Mouse (Mus musculus) embryonic facial prominence, embryonic 14.5 days (tissue): ENCODE measurements around the gene Clic3. TPM values are rescaled to one million over a fixed set of nuclear protein-coding genes. Genes with fewer than 3 reads are reported as not detected.

Experiments used
- ATAC-seq: fragments of 200-750 bp; cut with Nextera tagmentation; 2 replicates; pipeline ENCODE4 v1.8.0; 2017; ENCODE audit warnings: low read depth, moderate number of reproducible peaks, moderate TSS enrichment
- DNase-seq: peaks from one replicate; pipeline ENCODE4 v3.0.0-alpha.2; 2015; ENCODE audit warnings: low spot score
- H3K27ac ChIP-seq: fragments of 300-500 bp; sonication (generic); replicated peaks from 2 replicates; pipeline ENCODE4 v1.5.1; 2014; ENCODE audit warnings: low read depth, mild to moderate bottlenecking, low read length, moderate library complexity
- H3K27me3 ChIP-seq: fragments of 300-500 bp; sonication (generic); replicated peaks from 2 replicates; pipeline ENCODE4 v1.6.1; 2014; ENCODE audit warnings: low read length; ENCODE audit not compliant: control insufficient read depth, insufficient read depth
- H3K36me3 ChIP-seq: fragments of 300-500 bp; sonication (generic); 2 replicates; pipeline ENCODE4 v1.6.1; 2014; ENCODE audit warnings: low read length, mixed read lengths; ENCODE audit not compliant: control insufficient read depth, insufficient read depth
- H3K4me1 ChIP-seq: fragments of 300-500 bp; sonication (generic); 2 replicates; pipeline ENCODE4 v1.6.1; 2014; ENCODE audit warnings: antibody characterized with exemption, low read length; ENCODE audit not compliant: control insufficient read depth, insufficient read depth
- H3K4me2 ChIP-seq: fragments of 300-500 bp; sonication (generic); 2 replicates; pipeline ENCODE4 v1.6.1; 2014; ENCODE audit warnings: low read depth, mild to moderate bottlenecking, low read length, moderate library complexity, mixed read lengths
- H3K4me3 ChIP-seq: fragments of 300-500 bp; sonication (generic); 2 replicates; pipeline ENCODE4 v1.5.1; 2014; ENCODE audit warnings: low read depth, mild to moderate bottlenecking, low read length
- H3K9ac ChIP-seq: fragments of 300-500 bp; sonication (generic); 2 replicates; pipeline ENCODE4 v1.6.1; 2014; ENCODE audit warnings: low read depth, mild to moderate bottlenecking, low read length, moderate library complexity, mixed read lengths
- H3K9me3 ChIP-seq: fragments of 300-500 bp; sonication (generic); 2 replicates; pipeline ENCODE4 v1.6.1; 2016; ENCODE audit warnings: low read length; ENCODE audit not compliant: control insufficient read depth
- WGBS: fragments of 180-500 bp; shearing (Covaris S2); extraction: QIAGEN DNeasy Blood & Tissue Kit; methylation state at CpG from one replicate; pipeline ENCODE4 v1.1.7; 2014; 5-methylcytosine and 5-hydroxymethylcytosine counted together
- polyA plus RNA-seq: library from polyadenylated mRNA; unstranded; fragments of >200 nt; fragmentation: Nextera tagmentation; extraction: Ambion mirVana; gene quantifications from 2 replicates; pipeline ENCODE4 v1.2.1, GENCODE M21; 2014

The Clic3 gene
- polyA plus RNA-seq, 1 experiment from 2014 or later: 22.7 TPM

- Histone ChIP-seq H3K27me3 (peaks cover 29% of the 10 kb centered on the region), H3K4me2 (no peak overlapping the region), H3K27ac (no peak overlapping the region), H3K4me1 (no peaks in the 10 kb centered on the region), H3K36me3 (no peaks in the 10 kb centered on the region), H3K9ac (no peak overlapping the region), H3K4me3 (no peak overlapping the region), H3K9me3 (no peaks in the 10 kb centered on the region)
- ATAC-seq (peak; percentile 21; the same call in 1 of the 2 replicates), DNase-seq (peak; percentile 65)
- WGBS: 20% methylated on average over 5 of the region's 5 CpGs
Observed at GRCm38 (mm10) chr2:25426721-25427191, 29.9 kb upstream of the Clic3 start.

GRCm38 (mm10) chr2:25427256-25427655 is 29.4 kb upstream of the Clic3 start:
- H3K4me3 ChIP-seq: no peak overlapping the region
- ATAC-seq (no peak), DNase-seq (no peak)
- WGBS: 88% methylated on average over 5 of the region's 5 CpGs
- H3K9ac ChIP-seq: no peak overlapping the region
- H3K9me3 ChIP-seq: no peaks in the 10 kb centered on the region
- H3K27ac ChIP-seq: no peak overlapping the region
- no peak overlapping the region for H3K4me2 ChIP-seq
- no peaks in the 10 kb centered on the region for H3K36me3 ChIP-seq
- H3K27me3 ChIP-seq: peaks cover 29% of the 10 kb centered on the region
- H3K4me1 ChIP-seq: no peaks in the 10 kb centered on the region

- Histone ChIP-seq H3K4me1 (no peaks in the 10 kb centered on the region), H3K9me3 (no peaks in the 10 kb centered on the region), H3K36me3 (no peaks in the 10 kb centered on the region), H3K4me3 (peak within 1 kb of the TSS; percentile 72), H3K9ac (peak within 1 kb of the TSS; percentile 76), H3K27ac (no peak within 1 kb of the TSS), H3K27me3 (peaks cover 25% of the 10 kb centered on the region), H3K4me2 (peak within 1 kb of the TSS; percentile 92)
- 0% methylated on average over 34 of the region's 89 CpGs for WGBS
- peak; percentile 93 for ATAC-seq
- DNase-seq: peak; percentile 96
Observed at GRCm38 (mm10) chr2:25428442-25429236, 28.0 kb upstream of the Clic3 start, which contains the start of gene Abca2. Gene Abca2, plus strand, starts transcription at chr2:25428703.

- H3K27ac ChIP-seq: no peak overlapping the region
- H3K4me1 ChIP-seq: no peaks in the 10 kb centered on the region
- peaks cover 20% of the 10 kb centered on the region for H3K27me3 ChIP-seq
- no peaks in the 10 kb centered on the region for H3K9me3 ChIP-seq
- no peak for ATAC-seq
- peak overlapping the region; percentile 92 for H3K4me2 ChIP-seq
- DNase-seq: no peak
- no peaks in the 10 kb centered on the region for H3K36me3 ChIP-seq
- peak overlapping the region; percentile 76 for H3K9ac ChIP-seq
- WGBS: 65% methylated on average over 5 of the region's 5 CpGs
- H3K4me3 ChIP-seq: peak overlapping the region; percentile 72
Observed at GRCm38 (mm10) chr2:25429435-25430180, 27.0 kb upstream of the Clic3 start.

- Histone ChIP-seq H3K27ac (no peak overlapping the region), H3K9ac (no peak overlapping the region), H3K4me2 (no peak overlapping the region), H3K4me3 (no peak overlapping the region), H3K27me3 (peaks cover 10% of the 10 kb centered on the region), H3K9me3 (no peaks in the 10 kb centered on the region), H3K4me1 (no peaks in the 10 kb centered on the region), H3K36me3 (0 out of 2 replicates have a peak, but pooled peaks cover 3% of the 10 kb centered on the region)
- DNase-seq (no peak), ATAC-seq (no peak)
- 66% methylated on average over 17 of the region's 17 CpGs for WGBS
Observed at GRCm38 (mm10) chr2:25430395-25431233, 26.0 kb upstream of the Clic3 start.

GRCm38 (mm10) chr2:25431308-25431855 is 25.3 kb upstream of the Clic3 start:
- WGBS: 64% methylated on average over 6 of the region's 6 CpGs
- no peak overlapping the region for H3K9ac ChIP-seq
- no peak for DNase-seq

GRCm38 (mm10) chr2:25432326-25433098 is 24.1 kb upstream of the Clic3 start:
- no peak for ATAC-seq
- no peak overlapping the region for H3K27ac ChIP-seq

More at GRCm38 (mm10) chr2:25431308-25431855, 25.3 kb upstream of the Clic3 start:
- Histone ChIP-seq H3K4me2 (no peak overlapping the region), H3K4me3 (no peak overlapping the region), H3K9me3 (no peaks in the 10 kb centered on the region), H3K27ac (no peak overlapping the region), H3K36me3 (0 out of 2 replicates have a peak, but pooled peaks cover 3% of the 10 kb centered on the region), H3K27me3 (0 out of 2 replicates have a peak, but pooled peaks cover 4% of the 10 kb centered on the region), H3K4me1 (no peaks in the 10 kb centered on the region)
- no peak for ATAC-seq

More at GRCm38 (mm10) chr2:25432326-25433098, 24.1 kb upstream of the Clic3 start:
- no peak for DNase-seq
- H3K4me2 ChIP-seq: no peak overlapping the region
- no peaks in the 10 kb centered on the region for H3K4me1 ChIP-seq
- 0 out of 2 replicates have a peak, but pooled peaks cover 4% of the 10 kb centered on the region for H3K27me3 ChIP-seq
- H3K9me3 ChIP-seq: no peaks in the 10 kb centered on the region
- WGBS: 72% methylated on average over 11 of the region's 11 CpGs
- no peak overlapping the region for H3K9ac ChIP-seq
- 0 out of 2 replicates have a peak, but pooled peaks cover 3% of the 10 kb centered on the region for H3K36me3 ChIP-seq
- no peak overlapping the region for H3K4me3 ChIP-seq
